Mouse (Mus musculus) E14TG2a.4 (cell line): Measurements from ENCODE around the gene Acpp.

Experiments
- H3K27me3 ChIP-seq: 2 replicates; pipeline ENCODE4 v1.6.1; 2014; ENCODE audit warnings: low read length, control low read depth; ENCODE audit not compliant: insufficient read depth
- H3K36me3 ChIP-seq: 2 replicates; pipeline ENCODE4 v1.6.1; 2014; ENCODE audit warnings: low read length, control low read depth; ENCODE audit not compliant: insufficient read depth
- H3K4me1 ChIP-seq: replicated peaks from 2 replicates; pipeline ENCODE4 v1.6.1; 2014; ENCODE audit warnings: low read depth, low read length, control low read depth
- H3K4me3 ChIP-seq: replicated peaks from 2 replicates; pipeline ENCODE4 v1.5.1; 2014; ENCODE audit warnings: mild to moderate bottlenecking, low read length
- H3K9me3 ChIP-seq: 2 replicates; pipeline ENCODE4 v1.6.1; 2014; ENCODE audit warnings: low read length, control low read depth
- CTCF ChIP-seq: conservative IDR thresholded peaks from 2 replicates; pipeline ENCODE4 v1.5.1; 2014; ENCODE audit warnings: low read length
- NANOG ChIP-seq: IDR thresholded peaks from 2 replicates; pipeline ENCODE4 v1.6.1; 2014; ENCODE audit warnings: borderline replicate concordance, low read length, mixed read lengths
- POU5F1 ChIP-seq: IDR thresholded peaks from 2 replicates; pipeline ENCODE4 v1.6.1; 2014; ENCODE audit warnings: low read length, borderline replicate concordance

The Acpp gene

GRCm38 (mm10) chr9:104269944-104270343, 67.6 kb downstream of the Acpp start:
- TF ChIP-seq NANOG (no peak), CTCF (no peak), POU5F1 (no peak)
- Histone ChIP-seq H3K9me3 (no peaks in the 10 kb centered on the region), H3K27me3 (0 out of 2 replicates have a peak, but pooled peaks cover 4% of the 10 kb centered on the region), H3K4me1 (peaks cover 4% of the 10 kb centered on the region), H3K36me3 (no peaks in the 10 kb centered on the region), H3K4me3 (no peak overlapping the region)

GRCm38 (mm10) chr9:104269349-104269871, 68.1 kb downstream of the Acpp start:
- H3K27me3 ChIP-seq: 0 out of 2 replicates have a peak, but pooled peaks cover 4% of the 10 kb centered on the region
- H3K9me3 ChIP-seq: no peaks in the 10 kb centered on the region
- TF ChIP-seq NANOG (no peak), CTCF (no peak), POU5F1 (no peak)
- H3K4me1 ChIP-seq: peaks cover 3% of the 10 kb centered on the region
- H3K36me3 ChIP-seq: no peaks in the 10 kb centered on the region
- no peak overlapping the region for H3K4me3 ChIP-seq

- Histone ChIP-seq H3K36me3 (peaks cover 9% of the 10 kb centered on the region; the same call in 1 of the 2 replicates), H3K4me1 (peaks cover 35% of the 10 kb centered on the region), H3K4me3 (no peak overlapping the region), H3K9me3 (no peaks in the 10 kb centered on the region), H3K27me3 (no peaks in the 10 kb centered on the region)
- no peak for TF ChIP-seq CTCF
- TF ChIP-seq POU5F1: no peak
- no peak for TF ChIP-seq NANOG
These were observed 73.0 kb downstream of the Acpp start for GRCm38 (mm10) chr9:104264567-104264966.

- no peaks in the 10 kb centered on the region for H3K9me3 ChIP-seq
- H3K36me3 ChIP-seq: peaks cover 18% of the 10 kb centered on the region; the same call in 1 of the 2 replicates
- H3K4me1 ChIP-seq: peaks cover 39% of the 10 kb centered on the region
- TF ChIP-seq POU5F1 (no peak), CTCF (no peak), NANOG (no peak)
- H3K4me3 ChIP-seq: peak within 1 kb of the TSS; percentile 99
- H3K27me3 ChIP-seq: no peaks in the 10 kb centered on the region
These were observed 74.7 kb downstream of the Acpp start, which contains the start of gene Dnajc13 for GRCm38 (mm10) chr9:104262823-104263352. TSS of gene Dnajc13 (minus strand) at chr9:104262930.

GRCm38 (mm10) chr9:104262016-104262762, 75.4 kb downstream of the Acpp start:
- Histone ChIP-seq H3K27me3 (no peaks in the 10 kb centered on the region), H3K4me3 (peak overlapping the region; percentile 99), H3K9me3 (no peaks in the 10 kb centered on the region), H3K4me1 (peaks cover 46% of the 10 kb centered on the region), H3K36me3 (peaks cover 24% of the 10 kb centered on the region; the same call in 1 of the 2 replicates)
- TF ChIP-seq CTCF (no peak), NANOG (no peak), POU5F1 (no peak)

GRCm38 (mm10) chr9:104260306-104260705, 77.2 kb downstream of the Acpp start:
- Histone ChIP-seq H3K36me3 (peaks cover 24% of the 10 kb centered on the region; the same call in 1 of the 2 replicates), H3K27me3 (no peaks in the 10 kb centered on the region), H3K9me3 (no peaks in the 10 kb centered on the region), H3K4me1 (peaks cover 64% of the 10 kb centered on the region), H3K4me3 (no peak overlapping the region)
- TF ChIP-seq POU5F1 (no peak), CTCF (no peak), NANOG (no peak)

- Histone ChIP-seq H3K36me3 (peaks cover 27% of the 10 kb centered on the region; the same call in 1 of the 2 replicates), H3K9me3 (no peaks in the 10 kb centered on the region), H3K4me1 (peaks cover 78% of the 10 kb centered on the region), H3K27me3 (no peaks in the 10 kb centered on the region), H3K4me3 (no peak overlapping the region)
- TF ChIP-seq NANOG (no peak), CTCF (no peak), POU5F1 (no peak)
These were observed 81.5 kb downstream of the Acpp start for GRCm38 (mm10) chr9:104256085-104256484.

- Histone ChIP-seq H3K36me3 (peaks cover 19% of the 10 kb centered on the region; the same call in 1 of the 2 replicates), H3K27me3 (no peaks in the 10 kb centered on the region), H3K4me3 (no peak overlapping the region), H3K4me1 (peaks cover 72% of the 10 kb centered on the region), H3K9me3 (no peaks in the 10 kb centered on the region)
- TF ChIP-seq POU5F1: no peak
- TF ChIP-seq NANOG: no peak
- no peak for TF ChIP-seq CTCF
These were observed 83.0 kb downstream of the Acpp start for GRCm38 (mm10) chr9:104254408-104255180.
